In genomic region chr2:102734055-102734454, GRCm38 (mm10) we compare ENCODE assay signal across 1 mouse cellular context.
TF ChIP-seq lines count a peak whose summit lies in the region.

No protein-coding gene starts in this region.

TF ChIP-seq in MEL, 35 proteins besides CTCF, POLR2A, EP300 and RAD21 (continued from another document):
- no peak for TF ChIP-seq RCOR1 (IDR thresholded peaks at IDR 0.05; ENCODE audit: low read depth, low read length)
- no peak; the same call in 1 of the 2 replicates for TF ChIP-seq MAX (IDR thresholded peaks at IDR 0.05; ENCODE audit: low read length)
- no peak for TF ChIP-seq MXI1 (IDR thresholded peaks at IDR 0.05; ENCODE audit: low read depth, low read length)
- TF ChIP-seq HCFC1 (IDR thresholded peaks at IDR 0.05; ENCODE audit: low read depth, low read length) = no peak
- TF ChIP-seq TCF12 (IDR thresholded peaks at IDR 0.05; ENCODE audit: low read depth, low read length) = peak; percentile 85
- TF ChIP-seq GABPA (IDR thresholded peaks at IDR 0.05; ENCODE audit: low read depth, low read length) = no peak
- 0 out of 2 replicates have a peak, but pooled peaks have one; percentile 30 for TF ChIP-seq ELF1 (IDR thresholded peaks at IDR 0.05; ENCODE audit: low read depth, low read length)
- TF ChIP-seq SMC3 (IDR thresholded peaks at IDR 0.05; ENCODE audit: low read depth, low read length) = no peak
- TF ChIP-seq UBTF (IDR thresholded peaks at IDR 0.05; ENCODE audit: borderline replicate concordance, insufficient read depth, low read depth, low read length) = no peak
- TF ChIP-seq KAT2A (conservative IDR thresholded peaks at IDR 0.05; ENCODE audit: low read depth, low read length) = no peak
- TF ChIP-seq ETS1 (IDR thresholded peaks at IDR 0.05; ENCODE audit: low read depth, low read length) = peak; percentile 27; the same call in 1 of the 2 replicates
